Mouse (Mus musculus) 3134 (cell line): Measurements from ENCODE around the gene Dynll2.
"Not testable (repeated sequence)": the region's sequence is repeated elsewhere in the genome, so short reads cannot be mapped to it uniquely, and the experiment has no call there.

Experiments
- DNase-seq: peaks from one replicate; pipeline ENCODE4 v3.0.0-alpha.2; 2011; ENCODE audit warnings: low spot score; ENCODE audit not compliant: insufficient read length; ENCODE audit errors: extremely low read depth

Dynll2 gene

DNA sequence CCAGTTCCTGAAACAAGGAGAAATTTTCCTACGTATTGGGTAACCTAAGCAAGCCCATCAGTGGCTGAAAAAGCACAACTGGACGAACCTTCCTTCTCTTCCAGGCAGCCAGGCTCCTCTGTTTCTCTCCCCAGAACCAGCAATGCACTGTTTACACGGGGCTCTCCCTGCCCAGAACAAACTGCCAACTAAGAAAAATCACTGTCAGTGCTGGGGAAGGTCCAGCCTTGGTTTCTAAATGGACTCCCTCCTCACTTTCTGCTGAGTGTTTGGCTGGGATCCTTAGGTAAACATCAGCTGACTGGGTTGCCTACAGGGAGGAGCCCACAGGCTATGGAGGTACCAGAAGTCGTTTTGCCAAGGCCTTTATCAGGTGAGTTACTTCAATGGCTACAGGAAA, 4.5 kb upstream of the Dynll2 start:
- DNase-seq, result no peak

DNA sequence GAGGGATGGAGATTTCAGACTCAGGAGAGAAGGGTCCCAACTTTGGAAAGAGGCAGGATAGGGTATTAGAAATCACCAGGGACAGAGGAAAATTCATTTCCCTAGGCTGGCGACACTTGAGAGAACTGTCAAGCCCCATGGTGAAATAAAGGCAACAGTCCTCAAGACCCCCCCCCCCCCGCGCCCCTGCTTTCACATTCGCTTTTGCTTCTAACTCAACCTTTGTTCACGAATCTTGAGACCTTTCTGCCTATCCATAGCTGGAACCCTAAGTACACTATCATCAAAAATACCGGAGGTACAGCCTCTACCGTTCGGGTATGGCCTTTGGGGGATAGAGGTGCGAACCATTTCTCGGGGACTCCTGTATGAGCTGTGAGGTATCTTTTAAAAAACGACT, 528 bp upstream of the Dynll2 start:
- DNase-seq, result no peak

GRCm38 (mm10) chr11:87986141-87986741, 1.1 kb downstream of the Dynll2 start:
- peak; percentile 66 for DNase-seq

DNA sequence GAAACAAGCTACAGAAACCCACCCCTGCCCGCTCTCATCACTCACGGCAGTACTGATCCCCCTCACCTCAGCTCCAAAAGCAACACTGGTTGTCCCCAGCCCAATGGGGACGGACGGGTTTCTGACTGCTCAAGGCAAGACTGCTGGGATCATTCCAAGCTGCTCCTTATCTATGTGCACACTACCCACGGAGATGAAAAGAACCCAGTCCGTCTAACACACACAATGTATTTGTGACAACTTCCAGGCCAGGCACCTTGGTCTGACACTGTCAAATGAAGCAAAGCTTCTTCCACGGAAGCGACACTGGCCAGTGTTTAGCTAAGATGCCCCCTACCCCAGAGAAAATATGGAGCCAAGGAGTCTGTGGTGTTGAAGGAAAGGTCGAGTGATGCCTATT, 1.7 kb downstream of the Dynll2 start:
- DNase-seq, result no peak

DNA sequence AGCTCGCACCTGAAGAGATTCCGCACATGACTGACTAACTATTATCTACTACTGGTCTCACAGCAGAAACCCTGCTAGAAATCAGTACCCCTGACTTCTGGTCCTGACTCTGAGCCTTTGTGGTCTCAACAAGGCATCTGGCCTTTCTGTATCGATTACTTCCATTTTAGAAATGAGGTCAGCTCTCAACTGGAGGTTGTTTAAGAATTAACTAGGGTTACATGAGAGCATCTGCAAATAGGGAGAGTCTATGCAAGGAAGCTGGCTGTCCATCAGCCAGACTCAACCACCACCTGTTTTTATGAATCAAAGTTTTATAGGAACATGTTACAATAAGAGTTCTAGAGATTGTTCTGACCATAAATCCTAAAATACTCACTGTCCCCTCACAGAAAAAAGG, 2.8 kb downstream of the Dynll2 start:
- no peak for DNase-seq

DNA sequence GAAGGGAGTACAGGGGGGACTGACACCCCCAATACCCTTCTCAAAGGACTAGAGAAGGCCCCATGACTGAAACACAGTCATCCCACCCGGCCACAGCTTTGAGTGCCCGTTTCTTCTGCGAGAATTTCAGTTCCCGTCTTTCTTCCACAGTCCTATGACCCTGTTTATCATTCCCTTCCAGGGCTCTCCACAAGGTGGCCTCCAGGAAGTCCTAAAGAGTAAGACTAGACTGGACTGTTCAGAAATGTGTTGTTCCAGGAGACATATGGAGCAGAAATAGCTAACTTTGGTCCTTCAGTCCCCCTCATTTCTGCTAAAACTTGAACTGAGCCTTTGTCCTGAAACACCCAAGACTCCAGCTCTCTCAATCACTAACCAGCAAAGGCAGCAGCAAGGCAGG, 8.4 kb downstream of the Dynll2 start:
- DNase-seq, result no peak

GRCm38 (mm10) chr11:87977021-87977420, 10.3 kb downstream of the Dynll2 start:
- not testable (repeated sequence) for DNase-seq

- DNase-seq, result peak; percentile 27
Observed at GRCm38 (mm10) chr11:87974477-87975181, 12.7 kb downstream of the Dynll2 start.

GRCm38 (mm10) chr11:87973559-87974305, 13.6 kb downstream of the Dynll2 start:
- no peak for DNase-seq

DNA sequence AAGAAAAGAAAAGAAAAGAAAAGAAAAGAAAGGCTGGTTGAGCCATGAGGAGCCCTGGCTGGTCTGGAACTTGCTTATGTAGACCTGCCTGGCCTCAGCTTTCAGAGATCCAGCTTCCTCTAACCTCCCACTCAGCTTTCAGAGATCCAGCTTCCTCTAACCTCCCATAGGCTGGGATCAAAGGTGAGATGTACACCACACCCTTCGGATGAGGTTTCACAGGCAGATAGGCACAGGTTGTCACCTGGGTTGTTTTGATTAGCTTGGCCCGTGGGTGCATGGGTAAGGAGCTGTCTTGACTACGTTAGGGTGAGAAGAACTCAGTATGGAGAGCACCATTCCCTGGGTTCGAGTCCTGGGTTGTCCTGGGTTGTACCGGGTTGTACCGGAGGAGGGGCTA, 14.5 kb downstream of the Dynll2 start:
- DNase-seq, result no peak

- no peak for DNase-seq
Observed at GRCm38 (mm10) chr11:87968356-87969122, 18.8 kb downstream of the Dynll2 start.

DNA sequence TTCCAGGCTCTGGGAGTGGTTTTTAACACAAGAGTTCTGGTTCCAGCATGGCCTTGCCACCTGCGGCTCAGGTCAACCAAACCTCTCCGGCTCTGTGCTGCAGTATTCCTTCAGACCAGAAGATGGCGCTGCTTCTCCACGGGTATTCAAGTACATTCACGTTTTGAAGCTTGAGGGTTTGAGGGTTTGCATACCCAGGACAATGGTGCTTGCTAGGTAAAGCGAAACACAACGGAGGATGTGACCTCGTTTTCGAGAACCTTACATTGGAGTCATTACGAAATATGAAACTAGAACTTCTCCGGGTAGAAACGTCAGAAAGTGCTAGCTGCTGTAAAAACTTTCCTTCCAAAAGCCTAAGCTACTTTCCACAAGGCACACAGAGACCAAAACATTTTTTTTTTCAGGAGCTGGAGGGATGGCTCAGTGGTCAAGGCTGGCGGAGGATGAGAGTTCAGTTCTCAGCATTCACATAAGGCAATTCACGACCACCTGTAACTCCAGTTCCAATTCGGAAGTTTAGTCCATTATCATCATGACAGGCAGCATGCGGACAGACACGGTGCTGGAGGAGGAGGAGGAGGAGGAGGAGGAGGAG, 19.5 kb downstream of the Dynll2 start:
- peak; percentile 51 for DNase-seq

- DNase-seq, result no peak
Observed at GRCm38 (mm10) chr11:87966214-87966613, 21.1 kb downstream of the Dynll2 start.

DNA sequence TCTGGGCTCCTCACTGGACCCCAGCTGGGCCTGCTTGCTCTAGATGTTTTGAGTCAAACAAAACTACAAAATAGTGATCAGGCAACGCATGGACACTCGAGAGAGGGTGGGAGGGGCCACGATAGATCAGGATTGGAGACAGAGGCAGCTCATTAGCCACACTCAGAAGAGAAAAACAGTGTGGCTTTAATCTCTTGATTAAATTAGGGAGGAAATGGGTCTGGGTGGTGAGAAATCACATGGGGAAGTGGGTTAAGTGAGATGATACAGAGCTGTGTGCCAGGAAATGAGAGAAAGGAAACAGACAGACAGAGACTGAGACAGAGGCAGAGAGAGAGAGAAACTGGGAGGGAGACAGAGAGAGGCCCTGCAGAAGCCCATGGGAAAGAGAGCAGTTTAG, 22.0 kb downstream of the Dynll2 start:
- no peak for DNase-seq

DNA sequence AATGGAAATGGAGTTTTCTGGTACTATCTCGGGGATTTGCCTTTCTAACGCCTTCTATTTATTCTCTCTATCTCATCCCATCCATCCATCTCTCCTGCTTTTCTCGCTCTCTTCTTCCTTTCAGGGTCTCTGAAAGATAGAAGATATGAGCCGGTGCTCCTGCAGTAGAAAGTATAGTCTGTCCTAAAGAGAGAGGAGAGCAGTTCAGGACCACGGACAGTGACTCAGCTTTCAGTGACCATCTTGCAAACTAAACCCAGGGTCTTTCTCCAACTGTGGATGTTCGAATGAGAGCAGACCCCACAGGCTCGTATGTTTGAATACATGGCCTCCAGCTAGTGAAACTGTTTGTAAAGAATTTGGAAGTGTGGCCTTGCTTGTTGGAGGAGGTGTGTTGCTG, 30.3 kb downstream of the Dynll2 start:
- DNase-seq, result no peak

- DNase-seq, result no peak
Observed at GRCm38 (mm10) chr11:87955144-87955543, 32.2 kb downstream of the Dynll2 start.

DNA sequence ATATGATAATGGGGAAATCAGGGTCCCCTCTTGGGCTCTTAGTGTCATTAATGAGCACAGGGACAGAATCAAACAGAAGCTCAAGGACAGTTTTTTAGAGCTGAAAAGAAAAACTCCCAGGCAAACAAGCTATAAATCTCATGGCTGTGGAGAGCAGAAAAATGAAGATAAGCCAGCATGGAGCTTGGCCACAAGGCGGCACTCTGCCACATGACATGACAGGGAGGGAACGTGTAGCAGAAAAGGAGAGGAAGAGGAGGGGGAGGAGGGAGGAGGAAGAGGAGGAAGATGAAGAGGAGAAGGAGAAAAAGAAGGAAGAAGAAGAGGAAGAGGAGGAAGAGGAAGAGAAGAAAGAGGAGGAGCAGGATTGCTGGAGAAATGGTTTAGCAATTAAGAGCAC, 37.3 kb downstream of the Dynll2 start:
- no peak for DNase-seq

DNA sequence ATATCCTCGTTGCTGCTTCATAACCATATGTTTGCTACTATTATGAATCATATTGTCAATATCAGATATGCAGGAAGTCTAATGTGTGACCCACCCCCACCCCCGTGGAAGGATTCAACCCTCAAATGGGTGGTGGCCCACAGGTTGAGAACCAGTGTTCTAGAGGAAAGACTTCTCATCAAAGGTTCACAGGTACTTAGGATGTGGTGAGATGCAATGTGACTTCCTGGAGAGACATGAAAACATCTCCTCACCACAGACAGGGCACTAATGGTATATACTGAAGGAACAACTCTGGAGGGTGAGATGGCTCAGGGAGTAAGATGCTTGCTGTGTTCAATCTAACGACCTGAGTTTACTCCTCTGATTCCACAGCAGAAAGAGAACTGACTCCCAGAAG, 51.9 kb downstream of the Dynll2 start:
- no peak for DNase-seq

- DNase-seq, result no peak
Observed at GRCm38 (mm10) chr11:87933731-87934130, 53.6 kb downstream of the Dynll2 start.

DNA sequence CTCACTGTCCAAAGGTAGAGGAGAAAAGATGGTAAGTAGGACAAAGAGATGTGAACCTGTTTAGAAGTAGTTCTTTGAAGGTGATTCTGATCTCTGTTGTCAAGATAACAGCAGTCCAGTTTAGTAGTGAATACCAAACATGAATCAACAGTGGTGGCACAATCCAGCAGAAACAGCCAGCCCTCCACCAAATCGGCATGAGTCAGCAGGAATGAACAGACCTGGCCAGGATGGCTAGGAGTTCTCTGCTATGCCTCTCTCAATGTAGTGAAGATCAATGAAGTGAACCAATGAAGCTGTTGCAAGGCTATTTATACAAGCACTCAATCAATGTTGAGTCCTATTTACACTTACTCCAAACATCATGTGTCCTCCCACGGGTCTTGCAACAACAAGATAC, 57.0 kb downstream of the Dynll2 start:
- no peak for DNase-seq
